In genomic region chr3:89174844-89175243, GRCm38 (mm10) we compare ENCODE assay signal across 21 mouse cellular contexts. TPM values are rescaled to one million over a fixed set of nuclear protein-coding genes. Genes with fewer than 3 reads are reported as not detected.
DNase-seq lines count a peak whose midpoint lies in the region; ATAC-seq and TF ChIP-seq lines count a peak whose summit lies in the region.
"Had no signal": no experiment of that assay in that cellular context is flagged by ENCODE, and none has a peak within 500 bp of the region (broad histone marks: within the 10 kb centered on the region; RNA-seq: fewer than 3 reads in every experiment).

No protein-coding gene starts in this region.

- no peak overlapping the region for H3ac ChIP-seq in myocyte (ENCODE audit: control insufficient read depth, insufficient read length)

- peak; percentile 85 for DNase-seq in heart, adult 11 months
- no peak for DNase-seq in heart, adult 18-20 months
- DNase-seq in liver, embryonic 11.5 days (ENCODE audit: low spot score), result no peak
- DNase-seq: adrenal gland, adult 8-10 months; adrenal gland, postnatal 14 days; adrenal gland, postnatal 36 days; cerebellum, adult 11-12 months; cerebellum, adult 9-10 months; cerebellum, postnatal 10 days; cerebellum, postnatal 25 days had no signal

- H3K4me1 ChIP-seq in hindbrain, embryonic 13.5 days (replicated peaks), result peaks cover 18% of the 10 kb centered on the region
- H3K4me1 ChIP-seq in hindbrain, embryonic 12.5 days, result peaks cover 14% of the 10 kb centered on the region
- H3K4me1 ChIP-seq in liver, embryonic 12.5 days, result peaks cover 24% of the 10 kb centered on the region
- peaks cover 15% of the 10 kb centered on the region for H3K4me1 ChIP-seq in liver, embryonic 11.5 days (replicated peaks; ENCODE audit: control insufficient read depth, insufficient read depth, low read length)

- 94% methylated on average over 11 of the region's 11 CpGs for WGBS in hindbrain, embryonic 13.5 days
- WGBS in hindbrain, embryonic 12.5 days, result 90% methylated on average over 11 of the region's 11 CpGs
- 88% methylated on average over 11 of the region's 11 CpGs for WGBS in liver, embryonic 12.5 days (ENCODE audit: insufficient replicate concordance)
- WGBS in liver, embryonic 11.5 days, result 90% methylated on average over 11 of the region's 11 CpGs

- H3K4me2 ChIP-seq in hindbrain, embryonic 13.5 days, result no peak overlapping the region
- H3K4me2 ChIP-seq in hindbrain, embryonic 12.5 days (replicated peaks), result no peak overlapping the region
- no peak overlapping the region for H3K4me2 ChIP-seq in liver, embryonic 12.5 days
- no peak overlapping the region for H3K4me2 ChIP-seq in liver, embryonic 11.5 days
- no peak overlapping the region for H3K4me2 ChIP-seq in myocyte (ENCODE audit: low read depth)
- H3K4me2 ChIP-seq: forebrain, embryonic 12.5 days had no signal

- H3K27ac ChIP-seq in hindbrain, embryonic 13.5 days, result no peak overlapping the region
- H3K27ac ChIP-seq in hindbrain, embryonic 12.5 days, result no peak overlapping the region
- no peak overlapping the region for H3K27ac ChIP-seq in liver, embryonic 12.5 days
- H3K27ac ChIP-seq in liver, embryonic 11.5 days (ENCODE audit: low read depth, low read length), result no peak overlapping the region
- H3K27ac ChIP-seq: forebrain, embryonic 10.5 days; forebrain, embryonic 12.5 days had no signal

- ATAC-seq in hindbrain, embryonic 13.5 days (ENCODE audit: low FRiP score), result no peak
- ATAC-seq in hindbrain, embryonic 12.5 days (ENCODE audit: low FRiP score), result no peak
- ATAC-seq in liver, embryonic 12.5 days, result no peak
- ATAC-seq in liver, embryonic 11.5 days (replicated peaks; ENCODE audit: low FRiP score), result no peak
- no peak for ATAC-seq in erythroid progenitor cell, adult 5-6 weeks (replicated peaks; ENCODE audit: low FRiP score, poor library complexity, severe bottlenecking)
- ATAC-seq: activated CD4-positive, CD25-positive, alpha-beta regulatory T cell, adult 4 months; forebrain, embryonic 14.5 days; forebrain, embryonic 16.5 days; Patski had no signal

- no peaks in the 10 kb centered on the region for H3K27me3 ChIP-seq in hindbrain, embryonic 13.5 days
- no peaks in the 10 kb centered on the region for H3K27me3 ChIP-seq in hindbrain, embryonic 12.5 days
- no peaks in the 10 kb centered on the region for H3K27me3 ChIP-seq in liver, embryonic 12.5 days (replicated peaks)
- H3K27me3 ChIP-seq in liver, embryonic 11.5 days (replicated peaks; ENCODE audit: control insufficient read depth, insufficient read depth, low read length), result no peaks in the 10 kb centered on the region
- no peaks in the 10 kb centered on the region for H3K27me3 ChIP-seq in myocyte (ENCODE audit: control insufficient read depth, insufficient read depth, insufficient read length)
- H3K27me3 ChIP-seq: forebrain, embryonic 12.5 days; Patski had no signal

- H3K9ac ChIP-seq in hindbrain, embryonic 13.5 days, result 0 out of 2 replicates have a peak overlapping the region, but pooled peaks have one; percentile 8
- H3K9ac ChIP-seq in hindbrain, embryonic 12.5 days, result no peak overlapping the region
- 0 out of 2 replicates have a peak overlapping the region, but pooled peaks have one; percentile 12 for H3K9ac ChIP-seq in liver, embryonic 12.5 days
- H3K9ac ChIP-seq in liver, embryonic 11.5 days (ENCODE audit: low read depth, low read length), result no peak overlapping the region
- H3K9ac ChIP-seq: forebrain, embryonic 12.5 days had no signal

- H3K4me3 ChIP-seq in hindbrain, embryonic 13.5 days, result no peak overlapping the region
- H3K4me3 ChIP-seq in hindbrain, embryonic 12.5 days, result no peak overlapping the region
- no peak overlapping the region for H3K4me3 ChIP-seq in liver, embryonic 12.5 days
- no peak overlapping the region for H3K4me3 ChIP-seq in liver, embryonic 11.5 days (ENCODE audit: low read depth, low read length)
- H3K4me3 ChIP-seq in myocyte, result no peak overlapping the region
- H3K4me3 ChIP-seq: forebrain, embryonic 10.5 days; forebrain, embryonic 12.5 days had no signal

- H3K9me3 ChIP-seq in hindbrain, embryonic 13.5 days, result no peaks in the 10 kb centered on the region
- H3K9me3 ChIP-seq in hindbrain, embryonic 12.5 days (replicated peaks), result no peaks in the 10 kb centered on the region
- no peaks in the 10 kb centered on the region for H3K9me3 ChIP-seq in liver, embryonic 12.5 days (replicated peaks)
- H3K9me3 ChIP-seq in liver, embryonic 11.5 days (ENCODE audit: control insufficient read depth, low read length), result no peaks in the 10 kb centered on the region
- H3K9me3 ChIP-seq: forebrain, embryonic 10.5 days; forebrain, embryonic 12.5 days had no signal

- no peak for TF ChIP-seq POLR2A in myocyte (IDR thresholded peaks at IDR 0.05; ENCODE audit: insufficient read length, low read depth)

- peaks cover 75% of the 10 kb centered on the region for H3K36me3 ChIP-seq in hindbrain, embryonic 13.5 days
- peaks cover 78% of the 10 kb centered on the region for H3K36me3 ChIP-seq in hindbrain, embryonic 12.5 days
- H3K36me3 ChIP-seq in liver, embryonic 12.5 days, result peaks cover 82% of the 10 kb centered on the region
- H3K36me3 ChIP-seq in liver, embryonic 11.5 days (ENCODE audit: control insufficient read depth, insufficient read depth, low read length), result peaks cover 61% of the 10 kb centered on the region
- peaks cover 47% of the 10 kb centered on the region for H3K36me3 ChIP-seq in myocyte (ENCODE audit: control insufficient read depth, insufficient read depth)

- peaks cover 14% of the 10 kb centered on the region for H3K79me2 ChIP-seq in myocyte (ENCODE audit: control insufficient read depth, insufficient read depth)

TF ChIP-seq in myocyte, 11 proteins besides CTCF, POLR2A, EP300 and RAD21:
- peak; percentile 39 for TF ChIP-seq POLR2AphosphoS2 (IDR thresholded peaks at IDR 0.05; ENCODE audit: insufficient read length, low read depth)
- no peak for TF ChIP-seq E2F4 (IDR thresholded peaks at IDR 0.05; ENCODE audit: insufficient read depth)

RNA-seq across cellular contexts. Expression of gene Scamp3, which starts 2.4 kb away (rescaled TPM):
- 10 to 100 TPM; 46.2 to 50.2 TPM for total RNA-seq in heart, adult 18-20 months (2021)
- polyA plus RNA-seq in hindbrain, embryonic 13.5 days (2015; fragmentation: Nextera tagmentation; extraction: Ambion mirVana), result 127 and 130 TPM in 2 replicates
- 105 and 107 TPM in 2 replicates for polyA plus RNA-seq in hindbrain, embryonic 12.5 days (2016; fragmentation: Nextera tagmentation; extraction: Ambion mirVana)
- 79.8 and 86.3 TPM in 2 replicates for polyA plus RNA-seq in liver, embryonic 12.5 days (2016; fragmentation: Nextera tagmentation; extraction: Ambion mirVana)
- polyA plus RNA-seq in liver, embryonic 11.5 days (2014; fragmentation: Nextera tagmentation; extraction: Ambion mirVana), result 110 and 116 TPM in 2 replicates
- polyA plus RNA-seq in myocyte (2012; fragmentation: generic; extraction: Trizol), result 127 TPM
- 19.3 and 33.9 TPM in 2 replicates for total RNA-seq in erythroid progenitor cell, adult 5-6 weeks (2015; ENCODE audit: low replicate concordance)
- 3.6 and 8.0 TPM in 2 replicates for total RNA-seq in erythroid progenitor cell, adult 5-6 weeks (2017; ENCODE audit: low replicate concordance)

RNA-seq across cellular contexts. Expression of gene Fam189b, which starts 8.1 kb away (rescaled TPM):
- 1 to 10 TPM; 3.7 to 4.7 TPM for total RNA-seq in heart, adult 18-20 months (2021)
- 29.9 and 30.0 TPM in 2 replicates for polyA plus RNA-seq in hindbrain, embryonic 13.5 days (2015; fragmentation: Nextera tagmentation; extraction: Ambion mirVana)
- 33.4 and 34.2 TPM in 2 replicates for polyA plus RNA-seq in hindbrain, embryonic 12.5 days (2016; fragmentation: Nextera tagmentation; extraction: Ambion mirVana)
- 5.3 and 6.6 TPM in 2 replicates for polyA plus RNA-seq in liver, embryonic 12.5 days (2016; fragmentation: Nextera tagmentation; extraction: Ambion mirVana)
- 12.7 and 13.5 TPM in 2 replicates for polyA plus RNA-seq in liver, embryonic 11.5 days (2014; fragmentation: Nextera tagmentation; extraction: Ambion mirVana)
- polyA plus RNA-seq in myocyte (2012; fragmentation: generic; extraction: Trizol), result 15.0 TPM
- total RNA-seq in erythroid progenitor cell, adult 5-6 weeks (2015; ENCODE audit: low replicate concordance), result 5.0 and 5.4 TPM in 2 replicates
- 2.6 TPM in 1 of 2 replicates, not detected in the other for total RNA-seq in erythroid progenitor cell, adult 5-6 weeks (2017; ENCODE audit: low replicate concordance)

RNA-seq across cellular contexts. Expression of gene Clk2, which starts 10.2 kb away (rescaled TPM):
- 10 to 100 TPM; 14.3 to 17.8 TPM for total RNA-seq in heart, adult 18-20 months (2021)
- 23.5 and 24.5 TPM in 2 replicates for polyA plus RNA-seq in hindbrain, embryonic 13.5 days (2015; fragmentation: Nextera tagmentation; extraction: Ambion mirVana)
- 38.8 and 44.4 TPM in 2 replicates for polyA plus RNA-seq in hindbrain, embryonic 12.5 days (2016; fragmentation: Nextera tagmentation; extraction: Ambion mirVana)
- 21.1 and 21.2 TPM in 2 replicates for polyA plus RNA-seq in liver, embryonic 12.5 days (2016; fragmentation: Nextera tagmentation; extraction: Ambion mirVana)
- polyA plus RNA-seq in liver, embryonic 11.5 days (2014; fragmentation: Nextera tagmentation; extraction: Ambion mirVana), result 18.8 and 22.8 TPM in 2 replicates
- polyA plus RNA-seq in myocyte (2012; fragmentation: generic; extraction: Trizol), result 22.2 TPM
- total RNA-seq in erythroid progenitor cell, adult 5-6 weeks (2015; ENCODE audit: low replicate concordance), result 42.5 and 52.8 TPM in 2 replicates
- total RNA-seq in erythroid progenitor cell, adult 5-6 weeks (2017; ENCODE audit: low replicate concordance), result 41.1 and 50.4 TPM in 2 replicates

RNA-seq across cellular contexts. Expression of gene Hcn3, which starts 14.8 kb away (rescaled TPM):
- under 1 TPM; 0.30 to 0.62 TPM for total RNA-seq in heart, adult 18-20 months (2021)
- 33.5 and 35.1 TPM in 2 replicates for polyA plus RNA-seq in hindbrain, embryonic 13.5 days (2015; fragmentation: Nextera tagmentation; extraction: Ambion mirVana)
- polyA plus RNA-seq in hindbrain, embryonic 12.5 days (2016; fragmentation: Nextera tagmentation; extraction: Ambion mirVana), result 20.7 and 22.3 TPM in 2 replicates
- polyA plus RNA-seq in liver, embryonic 12.5 days (2016; fragmentation: Nextera tagmentation; extraction: Ambion mirVana), result 0.81 and 0.86 TPM in 2 replicates
- 1.2 and 1.6 TPM in 2 replicates for polyA plus RNA-seq in liver, embryonic 11.5 days (2014; fragmentation: Nextera tagmentation; extraction: Ambion mirVana)
- polyA plus RNA-seq in myocyte (2012; fragmentation: generic; extraction: Trizol), result 0.10 TPM
- total RNA-seq in erythroid progenitor cell, adult 5-6 weeks (2015; ENCODE audit: low replicate concordance), result not detected in 2 replicates
- 3.3 TPM in 1 of 2 replicates, not detected in the other for total RNA-seq in erythroid progenitor cell, adult 5-6 weeks (2017; ENCODE audit: low replicate concordance)

RNA-seq across cellular contexts. Expression of gene Gba, which starts 27.9 kb away (rescaled TPM):
- 10 to 100 TPM; 18.3 to 19.6 TPM for total RNA-seq in heart, adult 18-20 months (2021)
- 47.9 TPM in 2 replicates for polyA plus RNA-seq in hindbrain, embryonic 13.5 days (2015; fragmentation: Nextera tagmentation; extraction: Ambion mirVana)
- polyA plus RNA-seq in hindbrain, embryonic 12.5 days (2016; fragmentation: Nextera tagmentation; extraction: Ambion mirVana), result 50.3 and 51.3 TPM in 2 replicates
- 26.6 and 26.7 TPM in 2 replicates for polyA plus RNA-seq in liver, embryonic 12.5 days (2016; fragmentation: Nextera tagmentation; extraction: Ambion mirVana)
- polyA plus RNA-seq in liver, embryonic 11.5 days (2014; fragmentation: Nextera tagmentation; extraction: Ambion mirVana), result 38.5 and 42.1 TPM in 2 replicates
- polyA plus RNA-seq in myocyte (2012; fragmentation: generic; extraction: Trizol), result 52.5 TPM
- total RNA-seq in erythroid progenitor cell, adult 5-6 weeks (2015; ENCODE audit: low replicate concordance), result 27.4 and 36.5 TPM in 2 replicates
- total RNA-seq in erythroid progenitor cell, adult 5-6 weeks (2017; ENCODE audit: low replicate concordance), result 16.8 and 18.1 TPM in 2 replicates

Comparison
In these comparisons a context has a peak if more than half of its experiments do, and no peak if none do; other contexts are left out.
1. H3K9ac ChIP-seq: peak in hindbrain, embryonic 13.5 days (single experiment) and liver, embryonic 12.5 days (single experiment); none in hindbrain, embryonic 12.5 days (single experiment) and liver, embryonic 11.5 days (single experiment).